ENCODE assay signal across 8 mouse cellular contexts in the genomic region with DNA sequence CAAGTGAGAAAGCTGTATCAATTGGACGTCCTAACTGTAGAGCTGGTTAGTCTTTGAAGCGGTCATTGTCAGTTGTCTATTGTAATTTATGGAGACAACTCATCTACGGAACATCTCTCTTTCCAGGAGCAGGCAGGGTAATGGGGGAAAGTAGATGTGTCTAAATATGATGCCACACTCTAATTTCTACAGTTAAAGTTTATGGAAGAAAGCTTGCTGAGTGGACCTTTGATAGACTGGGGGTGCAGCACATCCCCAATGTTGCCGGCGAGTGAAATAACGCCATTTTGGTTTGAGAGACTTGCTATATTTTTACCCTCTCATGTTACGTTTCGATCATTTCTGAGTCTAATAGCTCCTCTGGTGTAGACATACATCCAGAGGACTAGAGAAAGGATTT. TPM values are rescaled to one million over a fixed set of nuclear protein-coding genes. Genes with fewer than 3 reads are reported as not detected.
DNase-seq lines count a peak whose midpoint lies in the region; ATAC-seq and TF ChIP-seq lines count a peak whose summit lies in the region.

No protein-coding gene starts in this region.

- peak overlapping the region; percentile 77 for H3K4me2 ChIP-seq in lung, embryonic 15.5 days
- peak overlapping the region; percentile 83 for H3K4me2 ChIP-seq in forebrain, embryonic 14.5 days (ENCODE audit: low read length)
- H3K4me2 ChIP-seq in limb, embryonic 13.5 days (replicated peaks): peak overlapping the region; percentile 86

- peak overlapping the region; percentile 68 for H3K4me3 ChIP-seq in lung, embryonic 15.5 days
- peak overlapping the region; percentile 75 for H3K4me3 ChIP-seq in forebrain, embryonic 14.5 days (ENCODE audit: low read depth, low read length)
- H3K4me3 ChIP-seq in limb, embryonic 13.5 days: peak overlapping the region; percentile 85
- H3K4me3 ChIP-seq in small intestine, adult 2 months (ENCODE audit: low read depth, low read length): peak overlapping the region; percentile 55

- H3K27ac ChIP-seq in lung, embryonic 15.5 days: peak overlapping the region; percentile 6; the same call in 1 of the 2 replicates
- H3K27ac ChIP-seq in forebrain, embryonic 14.5 days (ENCODE audit: low read depth, low read length): peak overlapping the region; percentile 91
- peak overlapping the region; percentile 61; the same call in 1 of the 2 replicates for H3K27ac ChIP-seq in limb, embryonic 13.5 days
- H3K27ac ChIP-seq in small intestine, adult 2 months (ENCODE audit: insufficient read depth, low read depth, low read length): no peak overlapping the region

- H3K36me3 ChIP-seq in lung, embryonic 15.5 days: no peaks in the 10 kb centered on the region
- no peaks in the 10 kb centered on the region for H3K36me3 ChIP-seq in forebrain, embryonic 14.5 days (ENCODE audit: control insufficient read depth, insufficient read depth, low read length)
- H3K36me3 ChIP-seq in limb, embryonic 13.5 days: no peaks in the 10 kb centered on the region
- no peaks in the 10 kb centered on the region for H3K36me3 ChIP-seq in small intestine, adult 2 months (ENCODE audit: control insufficient read depth, insufficient read depth, low read length)

- no peak for DNase-seq in lung, postnatal 25 days (ENCODE audit: low spot score)
- no peak for DNase-seq in forebrain, embryonic 14.5 days (ENCODE audit: low spot score)
- no peak for DNase-seq in right cerebral cortex, adult 18-20 months
- DNase-seq in T-cell, adult 2 months (ENCODE audit: low spot score): no peak
- no peak for DNase-seq in kidney, adult 9 months

- no peak for TF ChIP-seq POLR2A in small intestine, adult 2 months (IDR thresholded peaks at IDR 0.05; ENCODE audit: low read depth, low read length)

- H3K9me3 ChIP-seq in lung, embryonic 15.5 days: no peaks in the 10 kb centered on the region
- no peaks in the 10 kb centered on the region for H3K9me3 ChIP-seq in forebrain, embryonic 14.5 days (replicated peaks; ENCODE audit: control insufficient read depth, low read length)
- H3K9me3 ChIP-seq in limb, embryonic 13.5 days: no peaks in the 10 kb centered on the region

- H3K4me1 ChIP-seq in lung, embryonic 15.5 days: peaks cover 48% of the 10 kb centered on the region
- peaks cover 12% of the 10 kb centered on the region; the same call in 1 of the 2 replicates for H3K4me1 ChIP-seq in forebrain, embryonic 14.5 days (ENCODE audit: control insufficient read depth, insufficient read depth, low read length)
- peaks cover 37% of the 10 kb centered on the region for H3K4me1 ChIP-seq in limb, embryonic 13.5 days
- H3K4me1 ChIP-seq in small intestine, adult 2 months (ENCODE audit: control insufficient read depth, insufficient read depth, insufficient read length, low read length): no peaks in the 10 kb centered on the region; the same call in 1 of the 2 replicates

- TF ChIP-seq CTCF in small intestine, adult 2 months (IDR thresholded peaks at IDR 0.05; ENCODE audit: extremely low read depth, insufficient read length, insufficient replicate concordance, low read depth, low read length): no peak

- ATAC-seq in lung, embryonic 15.5 days (ENCODE audit: borderline replicate concordance, extremely low read depth, low FRiP score, low TSS enrichment): no peak; the same call in 1 of the 2 replicates
- ATAC-seq in forebrain, embryonic 14.5 days: peak; percentile 6
- ATAC-seq in limb, embryonic 13.5 days (ENCODE audit: low FRiP score, low read depth): no peak; the same call in 1 of the 2 replicates

- H3K27me3 ChIP-seq in lung, embryonic 15.5 days: peaks cover 23% of the 10 kb centered on the region; the same call in 1 of the 2 replicates
- no peaks in the 10 kb centered on the region for H3K27me3 ChIP-seq in forebrain, embryonic 14.5 days (replicated peaks; ENCODE audit: control insufficient read depth, insufficient read depth, low read length)
- peaks cover 3% of the 10 kb centered on the region; the same call in 1 of the 2 replicates for H3K27me3 ChIP-seq in limb, embryonic 13.5 days
- 0 out of 2 replicates have a peak, but pooled peaks cover 14% of the 10 kb centered on the region for H3K27me3 ChIP-seq in small intestine, adult 2 months (ENCODE audit: control insufficient read depth, insufficient read depth, low read length)

- peak overlapping the region; percentile 71 for H3K9ac ChIP-seq in lung, embryonic 15.5 days
- H3K9ac ChIP-seq in forebrain, embryonic 14.5 days (ENCODE audit: low read length): peak overlapping the region; percentile 91
- peak overlapping the region; percentile 73 for H3K9ac ChIP-seq in limb, embryonic 13.5 days

- 0% methylated on average over 8 of the region's 8 CpGs for WGBS in lung, embryonic 15.5 days
- WGBS in forebrain, embryonic 14.5 days: 1% methylated on average over 8 of the region's 8 CpGs
- WGBS in limb, embryonic 13.5 days: 0% methylated on average over 8 of the region's 8 CpGs
- WGBS in small intestine, adult 2 months: 4% methylated on average over 8 of the region's 8 CpGs

RNA-seq across cellular contexts. Expression of gene Flrt2, which starts 2.5 kb away (rescaled TPM):
- polyA plus RNA-seq in lung, embryonic 15.5 days (2015; fragmentation: Nextera tagmentation; extraction: Ambion mirVana): 14.2 and 14.6 TPM in 2 replicates
- 31.0 and 40.0 TPM in 2 replicates for polyA plus RNA-seq in forebrain, embryonic 14.5 days (2014; fragmentation: Nextera tagmentation; extraction: Ambion mirVana)
- 53.7 and 59.8 TPM in 2 replicates for polyA plus RNA-seq in limb, embryonic 13.5 days (2015; fragmentation: Nextera tagmentation; extraction: Ambion mirVana)
- 0.20 and 0.62 TPM in 2 replicates for polyA plus RNA-seq in small intestine, adult 2 months (2012; rRNA removed)
